Mouse (Mus musculus): ENCODE data around the gene Lgr6.

DNA sequence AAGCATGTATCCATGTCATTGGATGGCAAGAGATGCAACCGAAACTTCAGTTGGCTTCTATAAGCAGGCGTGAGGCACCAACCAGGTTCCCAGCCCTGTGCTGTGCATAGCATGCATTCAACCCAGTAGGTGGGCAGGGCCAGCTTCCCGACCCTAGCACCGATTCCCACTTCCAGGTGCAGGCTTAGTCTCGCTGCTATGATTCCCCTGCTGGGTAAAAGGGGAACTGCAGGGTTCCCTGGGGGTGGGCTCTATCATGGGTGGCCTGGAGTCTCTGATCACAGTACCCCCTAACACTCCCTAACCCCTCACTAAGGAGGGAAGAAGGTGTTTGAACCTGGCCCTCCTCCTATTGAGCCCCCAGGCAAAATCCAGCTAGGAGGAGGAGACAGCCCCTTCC is 42.1 kb downstream of the Lgr6 start:
- TF ChIP-seq CTCF (IDR thresholded peaks at IDR 0.05; ENCODE audit: low read depth, low read length) (no peak), POLR2A (IDR thresholded peaks at IDR 0.05; ENCODE audit: borderline replicate concordance, low read depth, low read length) (no peak)

All from bone marrow macrophage, adult 2 months (primary cell).